Mouse (Mus musculus) cerebellum, adult 9-10 months (tissue): ENCODE data around the gene Got2.
"Not testable (repeated sequence)": the region's sequence is repeated elsewhere in the genome, so short reads cannot be mapped to it uniquely, and the experiment has no call there.

Source experiments
- DNase-seq: peaks from one replicate; pipeline ENCODE4 v3.0.0; 2022

Gene Got2

GRCm38 (mm10) chr8:95864851-95865250 lies 23.5 kb downstream of the Got2 start:
- not testable (repeated sequence) for DNase-seq

GRCm38 (mm10) chr8:95863761-95864440 lies 24.4 kb downstream of the Got2 start:
- DNase-seq = not testable (repeated sequence)

GRCm38 (mm10) chr8:95854174-95854573 lies 34.2 kb downstream of the Got2 start:
- DNase-seq = no peak

- peak; percentile 88 for DNase-seq
Observed at GRCm38 (mm10) chr8:95853102-95853843, 35.1 kb downstream of the Got2 start, which contains the start of gene Slc38a7. Gene Slc38a7, minus strand, starts transcription at chr8:95853539.

GRCm38 (mm10) chr8:95852290-95852689 lies 36.1 kb downstream of the Got2 start:
- peak; percentile 37 for DNase-seq

- DNase-seq = no peak
Observed at GRCm38 (mm10) chr8:95850326-95850725, 38.0 kb downstream of the Got2 start.

GRCm38 (mm10) chr8:95848734-95849464 lies 39.4 kb downstream of the Got2 start:
- no peak for DNase-seq

GRCm38 (mm10) chr8:95848061-95848551 lies 40.2 kb downstream of the Got2 start:
- no peak for DNase-seq

GRCm38 (mm10) chr8:95845026-95845425 lies 43.3 kb downstream of the Got2 start:
- no peak for DNase-seq

GRCm38 (mm10) chr8:95843968-95844367 lies 44.4 kb downstream of the Got2 start:
- no peak for DNase-seq

- no peak for DNase-seq
Observed at GRCm38 (mm10) chr8:95841436-95841835, 46.9 kb downstream of the Got2 start.

- no peak for DNase-seq
Observed at GRCm38 (mm10) chr8:95839289-95839688, 49.1 kb downstream of the Got2 start.

GRCm38 (mm10) chr8:95837266-95837665 lies 51.1 kb downstream of the Got2 start:
- no peak for DNase-seq

- no peak for DNase-seq
Observed at GRCm38 (mm10) chr8:95835891-95836290, 52.5 kb downstream of the Got2 start.

- DNase-seq = no peak
Observed at GRCm38 (mm10) chr8:95833435-95833984, 54.8 kb downstream of the Got2 start.

- peak; percentile 86 for DNase-seq
Observed at GRCm38 (mm10) chr8:95832603-95833434, 55.5 kb downstream of the Got2 start.

GRCm38 (mm10) chr8:95830144-95830543 lies 58.2 kb downstream of the Got2 start:
- no peak for DNase-seq

GRCm38 (mm10) chr8:95825162-95825561 lies 63.2 kb downstream of the Got2 start, which contains the start of gene Sap18b:
Gene Sap18b, plus strand, starts transcription at chr8:95825346.
- not testable (repeated sequence) for DNase-seq

- DNase-seq = no peak
Observed at GRCm38 (mm10) chr8:95822699-95823098, 65.6 kb downstream of the Got2 start.

GRCm38 (mm10) chr8:95822096-95822495 lies 66.3 kb downstream of the Got2 start:
- DNase-seq = no peak

- no peak for DNase-seq
Observed at GRCm38 (mm10) chr8:95821266-95821665, 67.1 kb downstream of the Got2 start.

- DNase-seq = no peak
Observed at GRCm38 (mm10) chr8:95818211-95818610, 70.1 kb downstream of the Got2 start.
